Mouse (Mus musculus): ENCODE measurements at regions not wholly inside any gene's neighbourhood (a gene's known extent, or its start where the extent isn't known, plus 50 kb on each side); places are given as distances from the start of the nearest gene placed in this dataset.

DNA sequence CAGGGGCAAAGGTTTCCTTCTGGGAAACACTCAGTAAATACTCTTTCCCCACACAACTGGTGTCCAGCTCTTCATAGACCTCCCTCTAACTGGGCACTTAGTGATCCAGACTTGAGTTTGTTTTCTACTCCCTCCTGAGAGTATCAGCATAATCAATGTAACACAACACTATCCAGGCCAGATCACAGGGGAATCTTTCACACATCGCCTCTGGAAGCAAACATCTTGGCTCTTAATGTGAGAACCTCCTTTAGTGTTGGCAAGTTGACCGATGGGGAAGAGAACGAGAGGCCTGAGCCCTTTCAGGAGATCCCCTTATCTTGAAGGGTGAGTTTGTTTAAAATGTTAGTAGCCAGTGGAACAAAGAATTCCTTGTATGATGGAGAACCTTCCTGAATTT, 429.1 kb upstream of the Prickle1 start:
- no peak for TF ChIP-seq POLR2A (IDR thresholded peaks at IDR 0.05; ENCODE audit: insufficient read depth, low read depth, low read length)
- no peak for TF ChIP-seq CTCF (IDR thresholded peaks at IDR 0.05)
- no peak for TF ChIP-seq EP300 (IDR thresholded peaks at IDR 0.05; ENCODE audit: insufficient read depth, low read depth, low read length)
